Comparison of ENCODE assay signal across 9 mouse cellular contexts in the genomic region with DNA sequence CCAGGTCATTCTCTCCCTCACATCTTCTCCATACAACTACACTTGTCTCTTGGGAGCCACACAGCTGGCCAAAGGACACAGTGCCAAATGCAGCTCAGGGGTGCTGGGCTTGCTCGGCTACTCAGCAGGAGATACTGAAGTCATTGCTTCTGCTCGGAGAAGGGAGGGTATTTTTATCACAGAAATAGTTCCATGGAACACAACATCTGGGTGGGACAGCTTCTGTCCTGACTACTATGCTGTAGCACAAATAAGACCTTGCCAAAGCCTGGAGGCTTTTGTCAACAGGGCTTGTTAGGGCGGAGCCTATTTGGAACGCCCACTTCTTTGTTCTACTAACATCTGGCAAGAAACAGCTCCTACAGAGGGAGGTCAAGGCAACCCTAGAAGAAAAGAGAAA. TPM values are rescaled to one million over a fixed set of nuclear protein-coding genes. Genes with fewer than 3 reads are reported as not detected.
DNase-seq lines count a peak whose midpoint lies in the region; ATAC-seq lines count a peak whose summit lies in the region.
"Had no signal": no experiment of that assay in that cellular context is flagged by ENCODE, and none has a peak within 500 bp of the region (broad histone marks: within the 10 kb centered on the region; RNA-seq: fewer than 3 reads in every experiment).

No protein-coding gene starts in this region.

- no peak overlapping the region for H3K4me2 ChIP-seq in embryonic facial prominence, embryonic 12.5 days (replicated peaks)

- DNase-seq in kidney, adult 11 months: peak; percentile 11
- no peak for DNase-seq in kidney, adult 18-20 months
- peak; percentile 83 for DNase-seq in heart, postnatal 4 days
- DNase-seq in lung, postnatal 36 days: peak; percentile 66
- no peak for DNase-seq in cerebellum, postnatal 14 days
- no peak for DNase-seq in natural killer cell, adult 2 months (ENCODE audit: low spot score in 2 of 2)
- no peak for DNase-seq in layer of hippocampus, adult 18-20 months (ENCODE audit: low spot score in 2 of 2)

- peaks cover 12% of the 10 kb centered on the region for H3K4me1 ChIP-seq in embryonic facial prominence, embryonic 12.5 days

- H3K4me3 ChIP-seq in embryonic facial prominence, embryonic 12.5 days: no peak overlapping the region

- no peaks in the 10 kb centered on the region for H3K27me3 ChIP-seq in embryonic facial prominence, embryonic 12.5 days

- 0 out of 2 replicates have a peak, but pooled peaks have one; percentile 35 for ATAC-seq in embryonic facial prominence, embryonic 12.5 days (ENCODE audit: insufficient number of reproducible peaks, insufficient read depth, low FRiP score, low TSS enrichment)

- 30% methylated on average over 4 of the region's 4 CpGs for WGBS in embryonic facial prominence, embryonic 12.5 days

- H3K27ac ChIP-seq in embryonic facial prominence, embryonic 12.5 days: peak overlapping the region; percentile 63

- peaks cover 7% of the 10 kb centered on the region; the same call in 1 of the 2 replicates for H3K36me3 ChIP-seq in embryonic facial prominence, embryonic 12.5 days
- H3K36me3 ChIP-seq: G1E had no signal

- no peaks in the 10 kb centered on the region for H3K9me3 ChIP-seq in embryonic facial prominence, embryonic 12.5 days

- no peak overlapping the region for H3K9ac ChIP-seq in embryonic facial prominence, embryonic 12.5 days

RNA-seq across cellular contexts. Expression of gene Tln2, which starts 10.2 kb away (rescaled TPM):
- 35.3 and 37.0 TPM in 2 replicates for polyA plus RNA-seq in embryonic facial prominence, embryonic 12.5 days (2016; fragmentation: Nextera tagmentation; extraction: Ambion mirVana)
- 100 to 1,000 TPM; 111 to 116 TPM for total RNA-seq in heart, postnatal 4 days (2021)
- 10 to 100 TPM; 80.6 to 94.3 TPM for total RNA-seq in layer of hippocampus, adult 18-20 months (2021)

Comparison
In these comparisons a context has a peak if more than half of its experiments do, and no peak if none do; other contexts are left out.
1. DNase-seq: peak in kidney, adult 11 months (single experiment), heart, postnatal 4 days (single experiment) and lung, postnatal 36 days (single experiment); none in kidney, adult 18-20 months (single experiment), cerebellum, postnatal 14 days (0 of 2), natural killer cell, adult 2 months (0 of 2) and layer of hippocampus, adult 18-20 months (0 of 2).